Mouse (Mus musculus) neural tube, embryonic 15.5 days (tissue): ENCODE data around the gene Nes. TPM values are rescaled to one million over a fixed set of nuclear protein-coding genes. Genes with fewer than 3 reads are reported as not detected.

Experiments
- ATAC-seq: fragments of 200-750 bp; cut with Nextera tagmentation; 2 replicates; pipeline ENCODE4 v1.8.0; 2017; ENCODE audit warnings: mild to moderate bottlenecking, moderate TSS enrichment, moderate library complexity; ENCODE audit not compliant: low FRiP score
- H3K27ac ChIP-seq: fragments of 300-500 bp; sonication (generic); replicated peaks from 2 replicates; pipeline ENCODE4 v1.5.1; 2015; ENCODE audit warnings: mild to moderate bottlenecking, inconsistent platforms
- H3K27me3 ChIP-seq: fragments of 300-500 bp; sonication (generic); replicated peaks from 2 replicates; pipeline ENCODE4 v1.6.1; 2015; ENCODE audit warnings: inconsistent platforms
- H3K36me3 ChIP-seq: fragments of 300-500 bp; sonication (generic); 2 replicates; pipeline ENCODE4 v1.6.1; 2015; ENCODE audit warnings: inconsistent platforms
- H3K4me1 ChIP-seq: fragments of 300-500 bp; sonication (generic); 2 replicates; pipeline ENCODE4 v1.6.1; 2015; ENCODE audit warnings: inconsistent platforms
- H3K4me2 ChIP-seq: fragments of 300-500 bp; sonication (generic); 2 replicates; pipeline ENCODE4 v1.6.1; 2015; ENCODE audit warnings: inconsistent platforms, mild to moderate bottlenecking, moderate library complexity
- H3K4me3 ChIP-seq: fragments of 300-500 bp; sonication (generic); replicated peaks from 2 replicates; pipeline ENCODE4 v1.5.1; 2015; ENCODE audit warnings: mild to moderate bottlenecking, inconsistent platforms
- H3K9ac ChIP-seq: fragments of 300-500 bp; sonication (generic); replicated peaks from 2 replicates; pipeline ENCODE4 v1.6.1; 2015; ENCODE audit warnings: mild to moderate bottlenecking, inconsistent platforms
- H3K9me3 ChIP-seq: fragments of 300-500 bp; sonication (generic); replicated peaks from 2 replicates; pipeline ENCODE4 v1.6.1; 2016; ENCODE audit warnings: inconsistent platforms
- WGBS: fragments of 180-500 bp; shearing (Covaris S2); methylation state at CpG from one replicate; pipeline ENCODE4 v1.1.7; 2015; ENCODE audit warnings: mixed read lengths; 5-methylcytosine and 5-hydroxymethylcytosine counted together
- polyA plus RNA-seq: library from polyadenylated mRNA; unstranded; fragments of >200 nt; fragmentation: Nextera tagmentation; extraction: Ambion mirVana; gene quantifications from 2 replicates; pipeline ENCODE4 v1.2.1, GENCODE M21; 2015

Gene Nes
- polyA plus RNA-seq, 1 experiment from 2014 or later, result 22.8 TPM

GRCm38 (mm10) chr3:87943586-87943985 is 27.3 kb upstream of the Nes start:
- Histone ChIP-seq H3K9ac (no peak overlapping the region), H3K27me3 (no peaks in the 10 kb centered on the region), H3K4me3 (no peak overlapping the region), H3K9me3 (no peaks in the 10 kb centered on the region), H3K27ac (no peak overlapping the region), H3K36me3 (peaks cover 40% of the 10 kb centered on the region), H3K4me1 (peaks cover 41% of the 10 kb centered on the region), H3K4me2 (no peak overlapping the region)
- WGBS, result 78% methylated on average over 7 of the region's 7 CpGs
- ATAC-seq, result no peak

- Histone ChIP-seq H3K4me3 (no peak overlapping the region), H3K27me3 (no peaks in the 10 kb centered on the region), H3K27ac (no peak overlapping the region), H3K4me1 (peaks cover 55% of the 10 kb centered on the region), H3K9me3 (no peaks in the 10 kb centered on the region), H3K4me2 (no peak overlapping the region), H3K36me3 (peaks cover 26% of the 10 kb centered on the region), H3K9ac (no peak overlapping the region)
- no peak for ATAC-seq
- 13% methylated on average over 4 of the region's 4 CpGs for WGBS
Measured at GRCm38 (mm10) chr3:87944838-87945600, 25.9 kb upstream of the Nes start.

GRCm38 (mm10) chr3:87945781-87946540 is 24.9 kb upstream of the Nes start:
- H3K4me2 ChIP-seq, result no peak overlapping the region
- ATAC-seq, result no peak
- H3K9me3 ChIP-seq, result no peaks in the 10 kb centered on the region
- no peak overlapping the region for H3K9ac ChIP-seq
- no peak overlapping the region for H3K27ac ChIP-seq
- H3K4me1 ChIP-seq, result peaks cover 60% of the 10 kb centered on the region
- no peak overlapping the region for H3K4me3 ChIP-seq
- WGBS, result 16% methylated on average over 12 of the region's 12 CpGs
- no peaks in the 10 kb centered on the region for H3K27me3 ChIP-seq
- H3K36me3 ChIP-seq, result peaks cover 19% of the 10 kb centered on the region

GRCm38 (mm10) chr3:87946541-87946860 is 24.4 kb upstream of the Nes start:
- H3K9me3 ChIP-seq, result no peaks in the 10 kb centered on the region
- H3K4me1 ChIP-seq, result peaks cover 61% of the 10 kb centered on the region
- no peak overlapping the region for H3K4me3 ChIP-seq
- H3K9ac ChIP-seq, result no peak overlapping the region; the same call in 1 of the 2 replicates
- H3K4me2 ChIP-seq, result no peak overlapping the region
- WGBS, result 33% methylated on average over 1 of the region's 1 CpGs
- peaks cover 13% of the 10 kb centered on the region for H3K36me3 ChIP-seq
- H3K27ac ChIP-seq, result no peak overlapping the region
- no peaks in the 10 kb centered on the region for H3K27me3 ChIP-seq
- ATAC-seq, result no peak

GRCm38 (mm10) chr3:87947056-87947810 is 23.6 kb upstream of the Nes start:
- no peak overlapping the region; the same call in 1 of the 2 replicates for H3K27ac ChIP-seq
- no peaks in the 10 kb centered on the region for H3K9me3 ChIP-seq
- H3K4me3 ChIP-seq, result peak overlapping the region; percentile 35
- peaks cover 6% of the 10 kb centered on the region for H3K36me3 ChIP-seq
- H3K4me1 ChIP-seq, result peaks cover 68% of the 10 kb centered on the region
- H3K27me3 ChIP-seq, result no peaks in the 10 kb centered on the region
- peak overlapping the region; percentile 82 for H3K4me2 ChIP-seq
- WGBS, result 6% methylated on average over 26 of the region's 26 CpGs
- 0 out of 2 replicates have a peak, but pooled peaks have one; percentile 31 for ATAC-seq
- peak overlapping the region; percentile 36 for H3K9ac ChIP-seq

GRCm38 (mm10) chr3:87947811-87948199 is 23.1 kb upstream of the Nes start:
- Histone ChIP-seq H3K4me3 (peak overlapping the region; percentile 35), H3K9me3 (no peaks in the 10 kb centered on the region), H3K27me3 (no peaks in the 10 kb centered on the region), H3K9ac (peak overlapping the region; percentile 36; the same call in 1 of the 2 replicates), H3K4me1 (peaks cover 74% of the 10 kb centered on the region), H3K4me2 (peak overlapping the region; percentile 82), H3K27ac (no peak overlapping the region), H3K36me3 (0 out of 2 replicates have a peak, but pooled peaks cover 2% of the 10 kb centered on the region)
- WGBS, result 0% methylated on average over 17 of the region's 17 CpGs
- no peak; the same call in 1 of the 2 replicates for ATAC-seq

- no peaks in the 10 kb centered on the region for H3K36me3 ChIP-seq
- peak within 1 kb of the TSS; percentile 35 for H3K4me3 ChIP-seq
- no peak within 1 kb of the TSS for H3K27ac ChIP-seq
- no peaks in the 10 kb centered on the region for H3K27me3 ChIP-seq
- WGBS, result 2% methylated on average over 35 of the region's 35 CpGs
- peak within 1 kb of the TSS; percentile 42; the same call in 1 of the 2 replicates for H3K9ac ChIP-seq
- no peaks in the 10 kb centered on the region for H3K9me3 ChIP-seq
- ATAC-seq, result no peak
- peaks cover 79% of the 10 kb centered on the region for H3K4me1 ChIP-seq
- H3K4me2 ChIP-seq, result peak within 1 kb of the TSS; percentile 82
Measured at GRCm38 (mm10) chr3:87948378-87949265, 22.3 kb upstream of the Nes start, which contains the start of gene Crabp2. Crabp2 (plus strand) TSS chr3:87948666.

GRCm38 (mm10) chr3:87949266-87949954 is 21.5 kb upstream of the Nes start:
- H3K4me1 ChIP-seq, result peaks cover 79% of the 10 kb centered on the region
- H3K27ac ChIP-seq, result no peak overlapping the region
- no peak overlapping the region for H3K9ac ChIP-seq
- H3K4me3 ChIP-seq, result peak overlapping the region; percentile 35; the same call in 1 of the 2 replicates
- no peaks in the 10 kb centered on the region for H3K36me3 ChIP-seq
- peak overlapping the region; percentile 82 for H3K4me2 ChIP-seq
- H3K9me3 ChIP-seq, result no peaks in the 10 kb centered on the region
- no peaks in the 10 kb centered on the region for H3K27me3 ChIP-seq
- ATAC-seq, result no peak
- WGBS, result 13% methylated on average over 16 of the region's 16 CpGs

- H3K36me3 ChIP-seq, result no peaks in the 10 kb centered on the region
- no peak overlapping the region for H3K27ac ChIP-seq
- H3K4me1 ChIP-seq, result peaks cover 73% of the 10 kb centered on the region
- no peak for ATAC-seq
- H3K9ac ChIP-seq, result no peak overlapping the region
- H3K4me3 ChIP-seq, result peak overlapping the region; percentile 10; the same call in 1 of the 2 replicates
- peak overlapping the region; percentile 82 for H3K4me2 ChIP-seq
- H3K9me3 ChIP-seq, result no peaks in the 10 kb centered on the region
- no peaks in the 10 kb centered on the region for H3K27me3 ChIP-seq
- 13% methylated on average over 13 of the region's 13 CpGs for WGBS
Measured at GRCm38 (mm10) chr3:87949955-87950515, 20.8 kb upstream of the Nes start.

GRCm38 (mm10) chr3:87951946-87952345 is 18.9 kb upstream of the Nes start:
- no peaks in the 10 kb centered on the region for H3K9me3 ChIP-seq
- no peak overlapping the region for H3K27ac ChIP-seq
- H3K4me1 ChIP-seq, result peaks cover 54% of the 10 kb centered on the region
- H3K4me2 ChIP-seq, result peak overlapping the region; percentile 45
- ATAC-seq, result no peak
- 18% methylated on average over 12 of the region's 12 CpGs for WGBS
- H3K36me3 ChIP-seq, result no peaks in the 10 kb centered on the region
- H3K9ac ChIP-seq, result no peak overlapping the region; the same call in 1 of the 2 replicates
- peak overlapping the region; percentile 10; the same call in 1 of the 2 replicates for H3K4me3 ChIP-seq
- no peaks in the 10 kb centered on the region for H3K27me3 ChIP-seq
